Mouse (Mus musculus): ENCODE data around the gene Gm17349. TPM values are rescaled to one million over a fixed set of nuclear protein-coding genes. Genes with fewer than 3 reads are reported as not detected.

Gene Gm17349
- polyA plus RNA-seq, 1 experiment from 2014 or later: not detected

- 0% methylated on average over 1 of the region's 1 CpGs for WGBS
- H3K9ac ChIP-seq (ENCODE audit: low read length): no peak overlapping the region
- peaks cover 35% of the 10 kb centered on the region for H3K27me3 ChIP-seq (ENCODE audit: control insufficient read depth, insufficient read depth, low read length)
- H3K4me3 ChIP-seq (ENCODE audit: low read depth, low read length): no peak overlapping the region
- H3K36me3 ChIP-seq (ENCODE audit: control insufficient read depth, insufficient read depth, low read length): no peaks in the 10 kb centered on the region
- DNase-seq (ENCODE audit: low spot score) (peak; percentile 62), ATAC-seq (replicated peaks; ENCODE audit: low FRiP score) (peak; percentile 35; the same call in 1 of the 2 replicates)
- H3K4me2 ChIP-seq (ENCODE audit: low read depth, low read length, severe bottlenecking): no peak overlapping the region
- H3K4me1 ChIP-seq (replicated peaks; ENCODE audit: control insufficient read depth, insufficient read depth, low read length): peaks cover 20% of the 10 kb centered on the region; the same call in 1 of the 2 replicates
- no peaks in the 10 kb centered on the region for H3K9me3 ChIP-seq (ENCODE audit: control insufficient read depth, low read length)
- H3K27ac ChIP-seq (ENCODE audit: low read depth, low read length): no peak overlapping the region
Measured at GRCm38 (mm10) chr15:99669392-99669791, 35.9 kb downstream of the Gm17349 start.

DNA sequence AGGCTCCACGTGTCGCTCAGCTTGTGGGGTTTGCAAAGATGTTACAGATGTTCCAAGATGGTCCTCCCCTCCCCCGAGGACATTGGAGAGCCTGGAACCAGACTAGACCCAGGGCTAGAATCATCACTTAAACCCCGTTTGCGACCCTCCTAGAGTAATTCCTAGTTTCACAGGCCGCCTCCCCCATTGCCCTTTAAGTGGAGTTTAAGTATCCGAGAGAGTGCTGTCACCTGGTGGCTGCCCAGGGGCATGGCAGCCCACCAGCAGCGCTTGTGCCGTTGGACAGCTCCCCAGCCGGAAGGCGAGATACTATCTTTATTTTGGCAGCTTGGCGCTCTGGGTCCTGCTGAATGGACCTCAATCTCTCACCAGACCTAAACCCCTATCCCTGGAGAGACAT, 36.4 kb downstream of the Gm17349 start:
- no peak overlapping the region for H3K4me3 ChIP-seq (ENCODE audit: low read depth, low read length)
- ATAC-seq (replicated peaks; ENCODE audit: low FRiP score): peak; percentile 49; the same call in 1 of the 2 replicates
- no peak overlapping the region for H3K9ac ChIP-seq (ENCODE audit: low read length)
- no peak overlapping the region for H3K27ac ChIP-seq (ENCODE audit: low read depth, low read length)
- WGBS: 3% methylated on average over 12 of the region's 12 CpGs
- H3K4me2 ChIP-seq (ENCODE audit: low read depth, low read length, severe bottlenecking): no peak overlapping the region
- peaks cover 25% of the 10 kb centered on the region; the same call in 1 of the 2 replicates for H3K4me1 ChIP-seq (replicated peaks; ENCODE audit: control insufficient read depth, insufficient read depth, low read length)
- H3K9me3 ChIP-seq (ENCODE audit: control insufficient read depth, low read length): no peaks in the 10 kb centered on the region
- peaks cover 37% of the 10 kb centered on the region for H3K27me3 ChIP-seq (ENCODE audit: control insufficient read depth, insufficient read depth, low read length)
- no peaks in the 10 kb centered on the region for H3K36me3 ChIP-seq (ENCODE audit: control insufficient read depth, insufficient read depth, low read length)
- DNase-seq (ENCODE audit: low spot score): peak; percentile 84

GRCm38 (mm10) chr15:99667544-99667943, 37.7 kb downstream of the Gm17349 start:
- H3K36me3 ChIP-seq (ENCODE audit: control insufficient read depth, insufficient read depth, low read length): no peaks in the 10 kb centered on the region
- no peak overlapping the region for H3K9ac ChIP-seq (ENCODE audit: low read length)
- DNase-seq (ENCODE audit: low spot score): no peak
- no peak overlapping the region for H3K4me2 ChIP-seq (ENCODE audit: low read depth, low read length, severe bottlenecking)
- WGBS: 99% methylated on average over 2 of the region's 2 CpGs
- ATAC-seq (replicated peaks; ENCODE audit: low FRiP score): no peak
- no peak overlapping the region for H3K4me3 ChIP-seq (ENCODE audit: low read depth, low read length)
- peaks cover 27% of the 10 kb centered on the region; the same call in 1 of the 2 replicates for H3K4me1 ChIP-seq (replicated peaks; ENCODE audit: control insufficient read depth, insufficient read depth, low read length)
- peaks cover 37% of the 10 kb centered on the region for H3K27me3 ChIP-seq (ENCODE audit: control insufficient read depth, insufficient read depth, low read length)
- H3K9me3 ChIP-seq (ENCODE audit: control insufficient read depth, low read length): no peaks in the 10 kb centered on the region
- no peak overlapping the region for H3K27ac ChIP-seq (ENCODE audit: low read depth, low read length)

DNA sequence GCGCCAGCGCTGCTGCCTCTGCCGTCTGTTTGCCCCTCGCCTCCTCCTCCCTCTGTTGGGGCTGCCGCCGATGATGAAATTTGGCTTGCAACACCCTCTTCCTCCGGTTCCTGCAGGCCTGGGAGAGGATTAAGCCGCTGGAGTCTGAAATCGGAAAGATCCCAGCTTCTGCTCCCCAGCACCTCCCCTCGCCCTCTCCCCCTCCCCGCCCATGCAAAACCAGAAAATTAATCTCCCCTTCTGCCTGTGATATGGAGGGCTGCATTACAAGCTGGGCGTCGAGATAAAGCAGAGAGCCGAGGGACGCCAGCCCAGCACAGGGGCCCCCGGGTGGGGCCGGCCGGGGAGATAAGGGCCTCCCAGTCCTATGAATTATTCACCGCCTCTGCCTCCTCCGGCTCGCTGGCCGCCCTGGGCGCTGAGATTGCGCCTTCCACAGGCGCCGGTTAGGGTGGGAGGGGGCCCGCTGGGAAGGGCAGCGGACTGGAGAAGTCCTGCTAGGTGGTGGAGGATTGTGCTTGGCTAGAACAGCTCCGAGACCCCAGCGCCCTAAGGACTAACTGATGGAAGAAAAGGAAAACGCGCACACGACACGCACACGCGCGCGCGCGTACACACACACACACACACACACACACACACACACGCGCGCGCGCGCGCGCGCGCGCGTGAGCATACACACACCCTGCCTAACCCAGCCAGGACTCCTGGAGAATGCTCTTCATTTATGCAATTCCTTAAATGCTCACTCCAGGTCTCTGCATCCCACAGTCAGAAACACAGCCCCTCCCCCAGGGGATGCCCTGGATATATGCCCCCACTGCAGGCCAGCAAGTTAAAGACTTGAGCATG, 40.5 kb downstream of the Gm17349 start:
- Histone ChIP-seq H3K27ac (ENCODE audit: low read depth, low read length) (no peak overlapping the region), H3K4me1 (replicated peaks; ENCODE audit: control insufficient read depth, insufficient read depth, low read length) (peaks cover 25% of the 10 kb centered on the region; the same call in 1 of the 2 replicates), H3K36me3 (ENCODE audit: control insufficient read depth, insufficient read depth, low read length) (no peaks in the 10 kb centered on the region), H3K27me3 (ENCODE audit: control insufficient read depth, insufficient read depth, low read length) (peaks cover 21% of the 10 kb centered on the region), H3K4me3 (ENCODE audit: low read depth, low read length) (peak overlapping the region; percentile 40), H3K9me3 (ENCODE audit: control insufficient read depth, low read length) (no peaks in the 10 kb centered on the region), H3K4me2 (ENCODE audit: low read depth, low read length, severe bottlenecking) (peak overlapping the region; percentile 85), H3K9ac (ENCODE audit: low read length) (peak overlapping the region; percentile 55)
- under 1% methylated on average over 50 of the region's 52 CpGs for WGBS
- ATAC-seq (replicated peaks; ENCODE audit: low FRiP score): peak; percentile 53
- peak; percentile 75 for DNase-seq (ENCODE audit: low spot score)

DNA sequence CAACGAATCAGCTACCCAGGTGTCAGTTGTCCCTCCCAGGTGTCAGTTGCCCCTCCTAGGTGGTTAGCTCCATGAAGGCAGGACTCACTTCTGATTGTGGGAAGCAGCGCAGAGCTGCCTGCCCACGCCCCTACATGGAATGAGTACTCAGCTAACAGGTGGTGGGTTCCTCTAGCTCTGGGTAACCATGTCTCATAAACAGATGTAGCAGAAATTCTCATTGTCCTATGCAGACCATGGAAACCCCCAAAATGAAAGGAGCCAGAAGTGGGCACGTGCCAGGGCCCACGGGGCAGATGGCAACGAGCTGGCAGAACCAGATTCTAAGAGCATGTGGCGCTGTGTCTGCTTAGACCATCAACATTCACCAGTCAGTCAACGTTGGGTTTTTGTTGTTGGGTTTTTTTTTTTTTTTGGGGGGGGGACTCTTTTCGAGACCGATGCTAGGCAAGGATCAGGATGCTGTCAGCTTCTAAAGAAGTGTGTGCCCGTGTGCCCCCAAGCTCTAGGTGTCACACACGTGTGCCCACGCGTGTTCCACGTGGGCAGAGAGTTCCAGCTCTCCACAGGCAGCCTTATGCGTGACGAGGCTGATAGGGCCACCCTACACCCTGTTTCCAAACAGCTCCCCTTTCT, 41.2 kb downstream of the Gm17349 start:
- Histone ChIP-seq H3K9me3 (ENCODE audit: control insufficient read depth, low read length) (no peaks in the 10 kb centered on the region), H3K4me1 (replicated peaks; ENCODE audit: control insufficient read depth, insufficient read depth, low read length) (peaks cover 23% of the 10 kb centered on the region; the same call in 1 of the 2 replicates), H3K4me2 (ENCODE audit: low read depth, low read length, severe bottlenecking) (peak overlapping the region; percentile 85), H3K9ac (ENCODE audit: low read length) (peak overlapping the region; percentile 55), H3K36me3 (ENCODE audit: control insufficient read depth, insufficient read depth, low read length) (no peaks in the 10 kb centered on the region), H3K27me3 (ENCODE audit: control insufficient read depth, insufficient read depth, low read length) (peaks cover 18% of the 10 kb centered on the region), H3K4me3 (ENCODE audit: low read depth, low read length) (peak overlapping the region; percentile 40), H3K27ac (ENCODE audit: low read depth, low read length) (no peak overlapping the region)
- WGBS: 6% methylated on average over 17 of the region's 17 CpGs
- ATAC-seq (replicated peaks; ENCODE audit: low FRiP score) (peak; percentile 45), DNase-seq (ENCODE audit: low spot score) (no peak)

- Histone ChIP-seq H3K4me1 (replicated peaks; ENCODE audit: control insufficient read depth, insufficient read depth, low read length) (peaks cover 19% of the 10 kb centered on the region; the same call in 1 of the 2 replicates), H3K27ac (ENCODE audit: low read depth, low read length) (no peak overlapping the region), H3K4me3 (ENCODE audit: low read depth, low read length) (no peak overlapping the region), H3K27me3 (ENCODE audit: control insufficient read depth, insufficient read depth, low read length) (peaks cover 15% of the 10 kb centered on the region), H3K9me3 (ENCODE audit: control insufficient read depth, low read length) (no peaks in the 10 kb centered on the region), H3K9ac (ENCODE audit: low read length) (no peak overlapping the region), H3K4me2 (ENCODE audit: low read depth, low read length, severe bottlenecking) (no peak overlapping the region), H3K36me3 (ENCODE audit: control insufficient read depth, insufficient read depth, low read length) (no peaks in the 10 kb centered on the region)
- no peak for DNase-seq (ENCODE audit: low spot score)
- 52% methylated on average over 7 of the region's 7 CpGs for WGBS
- no peak for ATAC-seq (replicated peaks; ENCODE audit: low FRiP score)
Measured at GRCm38 (mm10) chr15:99662371-99662770, 42.9 kb downstream of the Gm17349 start.

GRCm38 (mm10) chr15:99661121-99661830, 44.0 kb downstream of the Gm17349 start:
- ATAC-seq (replicated peaks; ENCODE audit: low FRiP score): no peak
- no peak for DNase-seq (ENCODE audit: low spot score)
- peaks cover 17% of the 10 kb centered on the region for H3K27me3 ChIP-seq (ENCODE audit: control insufficient read depth, insufficient read depth, low read length)
- no peak overlapping the region for H3K4me2 ChIP-seq (ENCODE audit: low read depth, low read length, severe bottlenecking)
- peaks cover 17% of the 10 kb centered on the region; the same call in 1 of the 2 replicates for H3K4me1 ChIP-seq (replicated peaks; ENCODE audit: control insufficient read depth, insufficient read depth, low read length)
- H3K4me3 ChIP-seq (ENCODE audit: low read depth, low read length): no peak overlapping the region
- H3K27ac ChIP-seq (ENCODE audit: low read depth, low read length): no peak overlapping the region
- H3K9me3 ChIP-seq (ENCODE audit: control insufficient read depth, low read length): no peaks in the 10 kb centered on the region
- 96% methylated on average over 15 of the region's 15 CpGs for WGBS
- no peaks in the 10 kb centered on the region for H3K36me3 ChIP-seq (ENCODE audit: control insufficient read depth, insufficient read depth, low read length)
- no peak overlapping the region for H3K9ac ChIP-seq (ENCODE audit: low read length)

DNA sequence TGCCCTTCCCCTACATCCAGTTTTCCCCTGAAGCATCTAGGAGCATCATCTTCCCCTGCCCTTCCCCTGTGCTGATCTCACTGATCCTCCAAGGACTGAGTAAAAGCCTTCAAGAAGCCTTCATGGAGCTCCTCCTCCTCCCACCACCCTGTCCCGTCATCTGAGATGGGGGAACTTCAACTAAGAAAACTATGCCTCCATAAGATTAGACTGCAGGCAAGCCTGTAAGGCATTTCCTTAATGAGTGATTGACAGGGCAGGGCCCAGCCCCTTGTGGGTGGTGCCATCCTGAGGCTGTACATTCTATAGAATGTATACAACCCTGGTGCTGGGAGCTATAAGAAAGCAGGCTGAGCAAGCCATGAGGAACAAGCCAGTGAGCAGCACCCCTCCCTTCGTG, 46.9 kb downstream of the Gm17349 start:
- Histone ChIP-seq H3K4me1 (replicated peaks; ENCODE audit: control insufficient read depth, insufficient read depth, low read length) (peaks cover 6% of the 10 kb centered on the region; the same call in 1 of the 2 replicates), H3K4me2 (ENCODE audit: low read depth, low read length, severe bottlenecking) (no peak overlapping the region), H3K27ac (ENCODE audit: low read depth, low read length) (no peak overlapping the region), H3K4me3 (ENCODE audit: low read depth, low read length) (no peak overlapping the region), H3K9me3 (ENCODE audit: control insufficient read depth, low read length) (no peaks in the 10 kb centered on the region), H3K27me3 (ENCODE audit: control insufficient read depth, insufficient read depth, low read length) (peaks cover 22% of the 10 kb centered on the region), H3K36me3 (ENCODE audit: control insufficient read depth, insufficient read depth, low read length) (no peaks in the 10 kb centered on the region), H3K9ac (ENCODE audit: low read length) (no peak overlapping the region)
- 46% methylated on average over 2 of the region's 2 CpGs for WGBS
- DNase-seq (ENCODE audit: low spot score) (no peak), ATAC-seq (replicated peaks; ENCODE audit: low FRiP score) (no peak)

All from forebrain, embryonic 11.5 days (tissue).